Mouse (Mus musculus) heart, embryonic 11.5 days (tissue): ENCODE measurements around the gene Spata16. TPM values are rescaled to one million over a fixed set of nuclear protein-coding genes. Genes with fewer than 3 reads are reported as not detected.

Experiments used
- microRNA-seq: library from miRNA; unstranded; fragments of <30 nt; microRNA quantifications from one replicate; pipeline ENCODE4, GENCODE M21; 2016; ENCODE audit warnings: borderline number of aligned reads
- polyA plus RNA-seq: library from polyadenylated mRNA; unstranded; fragments of >200 nt; fragmentation: Nextera tagmentation; extraction: Ambion mirVana; gene quantifications from 2 replicates; pipeline ENCODE4 v1.2.1, GENCODE M21; 2014

Gene Spata16
- polyA plus RNA-seq, 1 experiment from 2014 or later = not detected

Small RNAs within 50 kb of the gene (microRNA-seq; reads per million reads assigned to microRNA genes)
- gene Gm25773 = not detected
- not detected for gene Gm44464
